Comparison of ENCODE assay signal across 12 mouse cellular contexts in the genomic region with DNA sequence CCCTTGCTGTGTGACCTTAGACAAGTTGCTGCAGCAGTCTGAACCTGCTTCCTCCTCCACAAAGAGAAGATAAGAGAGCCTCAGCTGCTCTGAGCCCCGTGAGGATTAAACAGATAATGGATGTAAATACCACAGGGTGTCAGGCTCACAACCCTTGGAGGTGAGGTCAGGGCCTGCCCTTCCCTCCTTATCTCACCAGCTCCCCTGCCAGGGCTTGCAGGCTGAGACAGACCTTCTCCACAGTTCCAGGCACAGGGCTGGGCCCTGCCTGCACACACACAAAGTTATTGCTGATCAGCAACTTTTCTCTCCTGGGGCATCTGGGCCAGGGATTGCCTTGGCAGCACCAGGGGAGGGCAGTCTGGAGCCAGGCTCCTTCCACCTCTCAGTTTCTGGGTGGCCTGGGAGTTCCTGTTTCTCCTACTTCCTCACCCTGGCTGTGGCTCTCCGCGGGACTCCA. TPM values are rescaled to one million over a fixed set of nuclear protein-coding genes. Genes with fewer than 3 reads are reported as not detected.
DNase-seq lines count a peak whose midpoint lies in the region; ATAC-seq lines count a peak whose summit lies in the region.
"Had no signal": no experiment of that assay in that cellular context is flagged by ENCODE, and none has a peak within 500 bp of the region (broad histone marks: within the 10 kb centered on the region; RNA-seq: fewer than 3 reads in every experiment).

No protein-coding gene starts in this region.

- H3K9me3 ChIP-seq in kidney, embryonic 16.5 days (ENCODE audit: low read length) = no peaks in the 10 kb centered on the region
- H3K9me3 ChIP-seq in kidney, embryonic 14.5 days (ENCODE audit: control insufficient read depth, low read length) = no peaks in the 10 kb centered on the region
- H3K9me3 ChIP-seq in megakaryocyte, embryonic 14.5 days = no peaks in the 10 kb centered on the region
- H3K9me3 ChIP-seq: embryonic facial prominence, embryonic 15.5 days; hindbrain, embryonic 10.5 days had no signal

- no peak overlapping the region for H3K4me2 ChIP-seq in kidney, embryonic 16.5 days (replicated peaks; ENCODE audit: low read depth, low read length)
- no peak overlapping the region for H3K4me2 ChIP-seq in kidney, embryonic 14.5 days (replicated peaks; ENCODE audit: low read depth, low read length)
- H3K4me2 ChIP-seq: embryonic facial prominence, embryonic 15.5 days had no signal

- ATAC-seq in kidney, embryonic 16.5 days (ENCODE audit: low FRiP score, low TSS enrichment) = 0 out of 2 replicates have a peak, but pooled peaks have one; percentile 17
- no peak for ATAC-seq in kidney, embryonic 14.5 days (ENCODE audit: low FRiP score, low TSS enrichment)
- peak; percentile 61 to 65 for ATAC-seq in hematopoietic stem cell, adult 5-6 weeks (replicated peaks in 1 of 2; ENCODE audit: insufficient read depth in 1 of 2, low FRiP score in 2 of 2, low TSS enrichment in 1 of 2, low read depth in 1 of 2, poor library complexity in 2 of 2, severe bottlenecking in 2 of 2)

- H3K36me3 ChIP-seq in kidney, embryonic 16.5 days (ENCODE audit: insufficient read depth, low read length) = no peaks in the 10 kb centered on the region
- H3K36me3 ChIP-seq in kidney, embryonic 14.5 days (ENCODE audit: control insufficient read depth, insufficient read depth, low read length) = no peaks in the 10 kb centered on the region
- H3K36me3 ChIP-seq in megakaryocyte, embryonic 14.5 days (replicated peaks; ENCODE audit: low read length) = no peaks in the 10 kb centered on the region
- H3K36me3 ChIP-seq: embryonic facial prominence, embryonic 15.5 days; hindbrain, embryonic 10.5 days had no signal

- H3K9ac ChIP-seq in kidney, embryonic 16.5 days (replicated peaks; ENCODE audit: low read length) = no peak overlapping the region
- H3K9ac ChIP-seq in kidney, embryonic 14.5 days (ENCODE audit: low read depth, low read length) = no peak overlapping the region
- H3K9ac ChIP-seq: embryonic facial prominence, embryonic 15.5 days had no signal

- 14% methylated on average over 3 of the region's 3 CpGs for WGBS in kidney, embryonic 16.5 days
- 22% methylated on average over 3 of the region's 3 CpGs for WGBS in kidney, embryonic 14.5 days

- DNase-seq in MN1 (ENCODE audit: low spot score) = peak; percentile 44
- no peak for DNase-seq in spleen, postnatal 14 days (ENCODE audit: low spot score in 2 of 2)
- no peak for DNase-seq in embryo, embryonic 10.5 days (ENCODE audit: low spot score)
- no peak for DNase-seq in left cerebral cortex, postnatal 4 days
- DNase-seq: adrenal gland, postnatal 25 days had no signal

- H3K27ac ChIP-seq in kidney, embryonic 16.5 days (ENCODE audit: low read length) = no peak overlapping the region
- no peak overlapping the region for H3K27ac ChIP-seq in kidney, embryonic 14.5 days (ENCODE audit: low read depth, low read length)
- H3K27ac ChIP-seq: embryonic facial prominence, embryonic 15.5 days; hindbrain, embryonic 10.5 days had no signal

- no peak overlapping the region for H3K4me3 ChIP-seq in kidney, embryonic 16.5 days (ENCODE audit: low read length)
- no peak overlapping the region for H3K4me3 ChIP-seq in kidney, embryonic 14.5 days (ENCODE audit: low read length)
- peak overlapping the region; percentile 26 for H3K4me3 ChIP-seq in megakaryocyte, embryonic 14.5 days (replicated peaks)
- H3K4me3 ChIP-seq: embryonic facial prominence, embryonic 15.5 days; hindbrain, embryonic 10.5 days had no signal

- H3K27me3 ChIP-seq in kidney, embryonic 16.5 days (ENCODE audit: insufficient read depth, low read length) = peaks cover 48% of the 10 kb centered on the region
- H3K27me3 ChIP-seq in kidney, embryonic 14.5 days (ENCODE audit: control insufficient read depth, insufficient read depth, low read length) = peaks cover 24% of the 10 kb centered on the region
- H3K27me3 ChIP-seq in megakaryocyte, embryonic 14.5 days (replicated peaks) = peaks cover 76% of the 10 kb centered on the region

- H3K4me1 ChIP-seq in kidney, embryonic 16.5 days (ENCODE audit: insufficient read depth, low read length) = peaks cover 9% of the 10 kb centered on the region
- peaks cover 6% of the 10 kb centered on the region for H3K4me1 ChIP-seq in kidney, embryonic 14.5 days (ENCODE audit: control insufficient read depth, insufficient read depth, low read length)
- H3K4me1 ChIP-seq in megakaryocyte, embryonic 14.5 days = peaks cover 25% of the 10 kb centered on the region

- intact Hi-C loops in left cerebral cortex, postnatal 4 days (cut with DNase I) = no loop called here

RNA-seq across cellular contexts. Expression of a gene that starts 11.6 kb away (rescaled TPM):
- polyA plus RNA-seq in kidney, embryonic 16.5 days (2015; fragmentation: Nextera tagmentation; extraction: Ambion mirVana) = 0.37 and 0.40 TPM in 2 replicates
- polyA plus RNA-seq in kidney, embryonic 14.5 days (2014; fragmentation: Nextera tagmentation; extraction: Ambion mirVana) = 1.6 and 1.7 TPM in 2 replicates
- not detected in 2 replicates for total RNA-seq in hematopoietic stem cell, adult 5-6 weeks (2017)
- polyA plus RNA-seq in megakaryocyte, embryonic 14.5 days (2012; ENCODE audit: insufficient read depth, low replicate concordance) = 0.12 TPM in 1 of 2 replicates, not detected in the other
- total RNA-seq in left cerebral cortex, postnatal 4 days (2021) = 10 to 100 TPM; 42.4 to 52.0 TPM
- total RNA-seq: adrenal gland, postnatal 25 days had no signal

RNA-seq across cellular contexts. Expression of a gene that starts 34.4 kb away (rescaled TPM):
- polyA plus RNA-seq in kidney, embryonic 16.5 days (2015; fragmentation: Nextera tagmentation; extraction: Ambion mirVana) = 0.19 TPM in 1 of 2 replicates, not detected in the other
- not detected in 2 replicates for polyA plus RNA-seq in kidney, embryonic 14.5 days (2014; fragmentation: Nextera tagmentation; extraction: Ambion mirVana)
- total RNA-seq in hematopoietic stem cell, adult 5-6 weeks (2017) = not detected in 2 replicates
- 0.36 TPM in 1 of 2 replicates, not detected in the other for polyA plus RNA-seq in megakaryocyte, embryonic 14.5 days (2012; ENCODE audit: insufficient read depth, low replicate concordance)
- 1 to 10 TPM in 1 of 2 experiments, under 1 TPM in 1; 0.99 to 1.5 TPM for total RNA-seq in left cerebral cortex, postnatal 4 days (2021)
- total RNA-seq: adrenal gland, postnatal 25 days had no signal
- polyA plus RNA-seq: hindbrain, embryonic 10.5 days; limb, embryonic 14.5 days had no signal

RNA-seq across cellular contexts. Expression of a gene that starts 48.4 kb away (rescaled TPM):
- polyA plus RNA-seq in kidney, embryonic 16.5 days (2015; fragmentation: Nextera tagmentation; extraction: Ambion mirVana) = 65.4 and 72.5 TPM in 2 replicates
- 67.9 and 93.7 TPM in 2 replicates for polyA plus RNA-seq in kidney, embryonic 14.5 days (2014; fragmentation: Nextera tagmentation; extraction: Ambion mirVana)
- 77.8 and 93.4 TPM in 2 replicates for total RNA-seq in hematopoietic stem cell, adult 5-6 weeks (2017)
- polyA plus RNA-seq in megakaryocyte, embryonic 14.5 days (2012; ENCODE audit: insufficient read depth, low replicate concordance) = 2.9 and 13.8 TPM in 2 replicates
- total RNA-seq in left cerebral cortex, postnatal 4 days (2021) = 10 to 100 TPM; 16.5 to 20.2 TPM

RNA-seq across cellular contexts. Expression of a gene that starts 55.5 kb away (rescaled TPM):
- 6.6 and 8.1 TPM in 2 replicates for polyA plus RNA-seq in kidney, embryonic 16.5 days (2015; fragmentation: Nextera tagmentation; extraction: Ambion mirVana)
- 9.5 and 9.7 TPM in 2 replicates for polyA plus RNA-seq in kidney, embryonic 14.5 days (2014; fragmentation: Nextera tagmentation; extraction: Ambion mirVana)
- total RNA-seq in hematopoietic stem cell, adult 5-6 weeks (2017) = 9.7 and 15.5 TPM in 2 replicates
- 122 and 166 TPM in 2 replicates for polyA plus RNA-seq in megakaryocyte, embryonic 14.5 days (2012; ENCODE audit: insufficient read depth, low replicate concordance)
- total RNA-seq in left cerebral cortex, postnatal 4 days (2021) = 1 to 10 TPM; 4.3 to 4.9 TPM
